Mouse (Mus musculus): Measurements from ENCODE around the gene Lamc1. TPM values are rescaled to one million over a fixed set of nuclear protein-coding genes. Genes with fewer than 3 reads are reported as not detected.

Lamc1 gene
- polyA plus RNA-seq, 1 experiment from 2014 or later = 62.6 TPM

DNA sequence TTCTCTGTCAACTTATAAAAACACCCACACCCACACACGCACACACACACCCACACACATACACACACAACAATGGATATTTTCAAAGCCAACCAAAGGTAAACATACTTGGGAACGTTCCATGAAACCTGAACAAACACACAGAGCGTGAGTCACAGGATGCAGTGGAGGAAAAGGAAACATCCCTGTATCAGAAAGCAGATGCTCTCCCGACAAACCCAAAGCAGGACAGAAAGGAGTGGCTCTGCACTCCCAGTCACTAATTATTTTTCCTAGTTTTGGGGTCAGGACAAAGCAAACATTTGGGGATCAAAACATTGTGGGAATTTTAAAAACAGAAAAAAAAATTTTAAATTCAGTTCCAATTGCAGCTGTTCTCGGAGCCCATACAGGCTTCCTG lies 108.3 kb downstream of the Lamc1 start:
- no peak for DNase-seq (ENCODE audit: low spot score)
- Histone ChIP-seq H3K27me3 (ENCODE audit: insufficient read depth, poor library complexity, severe bottlenecking) (no peaks in the 10 kb centered on the region), H3K27ac (no peak overlapping the region), H3K4me1 (peaks cover 3% of the 10 kb centered on the region), H3K4me3 (no peak overlapping the region), H3K36me3 (peaks cover 93% of the 10 kb centered on the region), H3K9me3 (no peaks in the 10 kb centered on the region)
- WGBS = 60% methylated on average over 5 of the region's 5 CpGs

DNA sequence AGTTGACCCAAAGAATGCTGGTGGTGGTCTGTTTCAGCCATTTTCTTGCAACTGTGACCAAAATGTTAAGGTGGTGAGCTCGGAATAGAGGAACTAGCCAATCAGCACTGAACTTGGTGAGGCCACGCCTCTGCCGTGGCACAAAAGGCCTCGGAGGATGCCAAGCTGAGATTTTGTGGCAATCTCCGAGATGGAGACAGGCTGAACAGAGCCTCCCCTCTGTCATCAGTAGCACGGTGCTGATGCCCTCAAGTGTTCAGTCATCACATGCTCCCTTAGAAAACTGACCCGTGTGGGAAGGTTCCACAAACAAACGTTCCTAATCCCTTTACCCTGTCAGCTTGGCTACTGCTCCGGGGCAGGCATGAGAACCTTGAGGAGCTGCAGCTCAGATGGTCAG lies 113.2 kb downstream of the Lamc1 start:
- Histone ChIP-seq H3K9me3 (no peaks in the 10 kb centered on the region), H3K36me3 (peaks cover 60% of the 10 kb centered on the region)

GRCm38 (mm10) chr1:153216516-153216915 lies 116.1 kb downstream of the Lamc1 start:
- Histone ChIP-seq H3K27ac (no peak overlapping the region), H3K4me1 (peaks cover 7% of the 10 kb centered on the region; the same call in 1 of the 2 replicates), H3K9me3 (no peaks in the 10 kb centered on the region), H3K36me3 (peaks cover 32% of the 10 kb centered on the region), H3K4me3 (no peak overlapping the region), H3K27me3 (ENCODE audit: insufficient read depth, poor library complexity, severe bottlenecking) (no peaks in the 10 kb centered on the region)
- 80% methylated on average over 4 of the region's 4 CpGs for WGBS
- no peak for DNase-seq (ENCODE audit: low spot score)

More for the DNA sequence above, 113.2 kb downstream of the Lamc1 start:
- Histone ChIP-seq H3K27ac (no peak overlapping the region), H3K4me1 (peaks cover 4% of the 10 kb centered on the region; the same call in 1 of the 2 replicates), H3K4me3 (no peak overlapping the region), H3K27me3 (ENCODE audit: insufficient read depth, poor library complexity, severe bottlenecking) (no peaks in the 10 kb centered on the region)
- no peak for DNase-seq (ENCODE audit: low spot score)
- WGBS = 49% methylated on average over 9 of the region's 9 CpGs

GRCm38 (mm10) chr1:153215676-153216075 lies 116.9 kb downstream of the Lamc1 start:
- peaks cover 24% of the 10 kb centered on the region for H3K36me3 ChIP-seq
- 72% methylated on average over 5 of the region's 5 CpGs for WGBS

DNA sequence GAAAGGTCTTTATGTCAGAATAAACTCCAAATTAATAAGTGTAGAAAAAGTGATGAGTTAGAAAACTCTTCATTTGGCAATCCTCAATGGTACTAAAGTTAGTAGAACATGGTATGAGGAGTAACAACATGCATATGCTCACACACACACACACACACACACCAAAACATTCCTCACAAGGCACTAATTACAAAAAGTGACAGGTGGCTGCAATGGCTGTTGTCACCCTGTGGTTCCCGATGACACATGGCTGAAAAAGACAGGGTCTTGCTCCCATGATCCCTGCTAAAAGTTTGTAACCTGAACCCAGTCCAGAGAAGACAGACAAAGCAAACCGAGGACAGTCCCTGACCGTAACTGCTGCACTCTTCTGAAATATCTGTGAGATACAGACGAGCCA lies 121.6 kb downstream of the Lamc1 start:
- Histone ChIP-seq H3K36me3 (no peaks in the 10 kb centered on the region), H3K27ac (0 out of 2 replicates have a peak overlapping the region, but pooled peaks have one; percentile 49), H3K4me1 (peaks cover 8% of the 10 kb centered on the region; the same call in 1 of the 2 replicates), H3K27me3 (ENCODE audit: insufficient read depth, poor library complexity, severe bottlenecking) (no peaks in the 10 kb centered on the region), H3K4me3 (no peak overlapping the region), H3K9me3 (no peaks in the 10 kb centered on the region)
- 28% methylated on average over 4 of the region's 4 CpGs for WGBS
- DNase-seq (ENCODE audit: low spot score) = no peak

More at GRCm38 (mm10) chr1:153215676-153216075, 116.9 kb downstream of the Lamc1 start:
- Histone ChIP-seq H3K4me1 (peaks cover 12% of the 10 kb centered on the region; the same call in 1 of the 2 replicates), H3K27me3 (ENCODE audit: insufficient read depth, poor library complexity, severe bottlenecking) (no peaks in the 10 kb centered on the region), H3K4me3 (no peak overlapping the region), H3K9me3 (no peaks in the 10 kb centered on the region), H3K27ac (no peak overlapping the region)
- DNase-seq (ENCODE audit: low spot score) = no peak

DNA sequence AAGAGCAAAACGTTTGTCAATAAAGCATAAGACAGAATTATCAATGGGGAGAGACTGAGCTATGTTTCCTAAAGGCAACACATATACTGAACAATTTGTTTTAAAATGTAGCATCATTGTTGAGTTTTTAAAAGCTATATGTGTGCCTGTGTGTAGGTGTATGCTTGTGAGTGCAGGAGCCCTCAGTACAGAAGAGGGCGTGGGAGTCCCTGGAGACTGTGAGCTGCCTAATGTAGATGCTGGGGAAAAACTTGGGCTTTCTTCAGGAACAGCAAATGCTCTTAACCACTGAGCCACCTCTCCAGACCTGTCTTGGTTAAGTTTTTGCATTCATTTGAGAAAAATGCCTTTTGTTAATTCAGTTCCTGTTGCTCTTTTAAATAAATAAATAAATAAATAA lies 122.4 kb downstream of the Lamc1 start:
- peaks cover 8% of the 10 kb centered on the region; the same call in 1 of the 2 replicates for H3K4me1 ChIP-seq
- H3K27me3 ChIP-seq (ENCODE audit: insufficient read depth, poor library complexity, severe bottlenecking) = no peaks in the 10 kb centered on the region
- DNase-seq (ENCODE audit: low spot score) = no peak
- no peak overlapping the region for H3K4me3 ChIP-seq
- no peaks in the 10 kb centered on the region for H3K9me3 ChIP-seq
- no peaks in the 10 kb centered on the region for H3K36me3 ChIP-seq
- H3K27ac ChIP-seq = no peak overlapping the region
- WGBS = 90% methylated on average over 2 of the region's 2 CpGs

DNA sequence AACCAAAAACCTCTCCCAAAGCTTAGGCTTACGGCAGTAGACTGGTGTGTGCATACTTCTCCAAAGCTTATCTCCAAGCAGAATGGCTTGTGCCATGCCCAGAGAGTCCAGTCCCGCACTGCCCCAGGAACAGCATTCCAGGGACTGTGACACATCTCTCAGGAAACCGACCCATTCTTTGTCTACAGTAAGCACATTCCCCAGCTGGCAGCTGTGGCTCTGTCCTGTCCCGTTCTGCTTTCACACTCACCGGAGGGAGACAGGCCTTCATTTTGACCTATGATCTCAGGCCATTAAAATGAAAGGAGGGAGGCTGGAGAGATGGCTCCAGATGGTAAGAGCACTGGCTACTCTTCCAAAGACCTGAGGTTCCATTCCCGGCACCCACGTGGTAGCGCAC lies 130.4 kb downstream of the Lamc1 start:
- H3K27ac ChIP-seq = peak overlapping the region; percentile 38; the same call in 1 of the 2 replicates
- no peaks in the 10 kb centered on the region for H3K27me3 ChIP-seq (ENCODE audit: insufficient read depth, poor library complexity, severe bottlenecking)

GRCm38 (mm10) chr1:153201448-153201847 lies 131.1 kb downstream of the Lamc1 start:
- 59% methylated on average over 14 of the region's 14 CpGs for WGBS
- Histone ChIP-seq H3K36me3 (no peaks in the 10 kb centered on the region), H3K9me3 (no peaks in the 10 kb centered on the region), H3K27ac (peak overlapping the region; percentile 16; the same call in 1 of the 2 replicates), H3K27me3 (ENCODE audit: insufficient read depth, poor library complexity, severe bottlenecking) (no peaks in the 10 kb centered on the region), H3K4me3 (no peak overlapping the region), H3K4me1 (peaks cover 31% of the 10 kb centered on the region)
- no peak for DNase-seq (ENCODE audit: low spot score)

More for the DNA sequence above, 130.4 kb downstream of the Lamc1 start:
- Histone ChIP-seq H3K4me3 (no peak overlapping the region), H3K4me1 (peaks cover 31% of the 10 kb centered on the region), H3K36me3 (no peaks in the 10 kb centered on the region), H3K9me3 (no peaks in the 10 kb centered on the region)
- WGBS = 40% methylated on average over 8 of the region's 8 CpGs
- no peak for DNase-seq (ENCODE audit: low spot score)

GRCm38 (mm10) chr1:153197316-153197850 lies 135.2 kb downstream of the Lamc1 start:
- Histone ChIP-seq H3K4me1 (peaks cover 35% of the 10 kb centered on the region), H3K27ac (no peak overlapping the region), H3K9me3 (no peaks in the 10 kb centered on the region), H3K4me3 (no peak overlapping the region), H3K27me3 (ENCODE audit: insufficient read depth, poor library complexity, severe bottlenecking) (no peaks in the 10 kb centered on the region), H3K36me3 (no peaks in the 10 kb centered on the region)
- DNase-seq (ENCODE audit: low spot score) = no peak
- 82% methylated on average over 3 of the region's 3 CpGs for WGBS

DNA sequence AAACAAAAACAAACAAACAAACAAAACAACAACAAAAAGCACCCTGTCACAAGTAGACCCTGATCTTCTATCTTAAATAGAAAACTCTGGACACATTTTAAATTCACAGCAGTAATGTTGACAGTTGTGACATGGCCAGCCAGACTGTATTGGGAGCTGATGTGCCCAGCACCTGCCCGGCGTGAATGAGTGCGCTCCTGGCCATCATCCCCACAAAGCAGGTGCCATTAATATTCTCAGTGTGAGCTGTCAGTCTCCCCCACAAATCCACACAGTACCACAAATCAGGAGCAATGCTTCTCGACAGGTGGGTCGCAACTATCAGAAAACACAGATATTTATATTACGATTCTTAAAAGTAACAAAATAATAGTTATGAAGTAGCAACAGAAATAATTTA lies 139.6 kb downstream of the Lamc1 start:
- no peaks in the 10 kb centered on the region for H3K27me3 ChIP-seq (ENCODE audit: insufficient read depth, poor library complexity, severe bottlenecking)
- no peak overlapping the region for H3K4me3 ChIP-seq
- H3K36me3 ChIP-seq = no peaks in the 10 kb centered on the region
- WGBS = 89% methylated on average over 6 of the region's 6 CpGs
- H3K27ac ChIP-seq = no peak overlapping the region
- peaks cover 26% of the 10 kb centered on the region; the same call in 1 of the 2 replicates for H3K4me1 ChIP-seq
- no peaks in the 10 kb centered on the region for H3K9me3 ChIP-seq
- no peak for DNase-seq (ENCODE audit: low spot score)

GRCm38 (mm10) chr1:153192379-153192778 lies 140.2 kb downstream of the Lamc1 start:
- no peak for DNase-seq (ENCODE audit: low spot score)
- Histone ChIP-seq H3K27ac (peak overlapping the region; percentile 82), H3K36me3 (no peaks in the 10 kb centered on the region), H3K4me1 (peaks cover 26% of the 10 kb centered on the region; the same call in 1 of the 2 replicates), H3K9me3 (no peaks in the 10 kb centered on the region), H3K27me3 (ENCODE audit: insufficient read depth, poor library complexity, severe bottlenecking) (no peaks in the 10 kb centered on the region), H3K4me3 (no peak overlapping the region)
- 87% methylated on average over 4 of the region's 4 CpGs for WGBS

GRCm38 (mm10) chr1:153191943-153192329 lies 140.7 kb downstream of the Lamc1 start:
- 19% methylated on average over 4 of the region's 5 CpGs for WGBS
- Histone ChIP-seq H3K4me1 (peaks cover 30% of the 10 kb centered on the region; the same call in 1 of the 2 replicates), H3K36me3 (no peaks in the 10 kb centered on the region), H3K4me3 (0 out of 2 replicates have a peak overlapping the region, but pooled peaks have one; percentile 29), H3K9me3 (no peaks in the 10 kb centered on the region), H3K27me3 (ENCODE audit: insufficient read depth, poor library complexity, severe bottlenecking) (no peaks in the 10 kb centered on the region), H3K27ac (peak overlapping the region; percentile 82)
- no peak for DNase-seq (ENCODE audit: low spot score)

DNA sequence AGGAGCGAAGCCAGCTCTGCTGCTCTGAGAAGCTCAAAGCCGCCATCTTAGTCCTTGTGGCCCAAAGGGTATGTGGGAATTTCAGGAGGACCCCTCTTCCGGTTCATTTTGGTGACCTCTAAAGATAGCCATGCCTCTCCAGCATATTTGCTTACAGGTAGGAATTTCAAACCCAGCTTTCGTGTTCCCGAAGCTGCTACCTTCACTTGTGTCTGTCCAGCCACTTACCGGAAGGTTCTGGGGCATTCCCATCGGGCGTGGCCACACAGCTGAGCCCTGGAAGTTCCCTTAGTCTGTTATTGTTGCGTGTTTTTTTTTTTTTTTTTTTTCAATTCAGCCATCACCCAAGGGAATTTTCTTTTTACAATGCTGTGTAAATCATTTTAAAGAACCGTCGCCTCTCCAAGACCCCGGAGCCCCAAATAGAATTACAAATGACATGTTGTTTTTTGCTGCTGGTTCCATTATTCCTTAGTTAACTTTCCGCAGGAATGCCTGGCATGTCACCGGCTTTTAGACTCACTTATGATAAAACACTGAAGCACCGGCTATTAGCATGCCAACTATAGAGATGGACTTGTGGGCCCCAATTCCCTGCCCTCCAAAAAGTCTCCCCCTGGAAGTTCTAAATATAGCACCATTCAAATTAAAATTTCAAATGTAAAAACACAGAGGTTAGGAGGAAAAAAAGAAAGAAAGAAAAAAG lies 141.2 kb downstream of the Lamc1 start:
- no peak overlapping the region for H3K4me3 ChIP-seq
- H3K4me1 ChIP-seq = peaks cover 36% of the 10 kb centered on the region; the same call in 1 of the 2 replicates
- H3K27me3 ChIP-seq (ENCODE audit: insufficient read depth, poor library complexity, severe bottlenecking) = peaks cover 4% of the 10 kb centered on the region
- peak overlapping the region; percentile 82 for H3K27ac ChIP-seq
- WGBS = 60% methylated on average over 15 of the region's 15 CpGs
- no peaks in the 10 kb centered on the region for H3K36me3 ChIP-seq
- DNase-seq (ENCODE audit: low spot score) = peak; percentile 73
- no peaks in the 10 kb centered on the region for H3K9me3 ChIP-seq

Measured in heart, embryonic 10.5 days (tissue).